Mouse (Mus musculus) limb, embryonic 10.5 days (tissue): ENCODE measurements at regions not wholly inside any gene's neighbourhood (a gene's known extent, or its start where the extent isn't known, plus 50 kb on each side); places are given as distances from the start of the nearest gene placed in this dataset.
A peak's percentile ranks its signal among the peaks of the same experiment; 100 is the strongest.

ENCODE experiments used
- DNase-seq: peaks from one replicate; pipeline ENCODE4 v3.0.0-alpha.2; 2017; ENCODE audit warnings: low spot score
- H3K27ac ChIP-seq: fragments of 300-500 bp; sonication (generic); 2 replicates; pipeline ENCODE4 v1.5.1; 2016; ENCODE audit warnings: mild to moderate bottlenecking
- H3K27me3 ChIP-seq: fragments of 300-500 bp; sonication (generic); 2 replicates; pipeline ENCODE4 v1.6.1; 2016; ENCODE audit warnings: low read depth, mild to moderate bottlenecking; ENCODE audit not compliant: poor library complexity, severe bottlenecking
- H3K36me3 ChIP-seq: fragments of 300-500 bp; sonication (generic); 2 replicates; pipeline ENCODE4 v1.6.1; 2016; ENCODE audit warnings: mild to moderate bottlenecking, moderate library complexity
- H3K4me1 ChIP-seq: fragments of 300-500 bp; sonication (generic); 2 replicates; pipeline ENCODE4 v1.6.1; 2016
- H3K4me3 ChIP-seq: fragments of 300-500 bp; sonication (generic); 2 replicates; pipeline ENCODE4 v1.5.1; 2016; ENCODE audit warnings: mild to moderate bottlenecking, moderate library complexity
- H3K9me3 ChIP-seq: fragments of 300-500 bp; sonication (generic); replicated peaks from 2 replicates; pipeline ENCODE4 v1.6.1; 2016; ENCODE audit warnings: mild to moderate bottlenecking
- WGBS: fragments of 180-500 bp; shearing (Covaris S2); methylation state at CpG from one replicate; pipeline ENCODE4 v1.1.7; 2016; 5-methylcytosine and 5-hydroxymethylcytosine counted together

DNA sequence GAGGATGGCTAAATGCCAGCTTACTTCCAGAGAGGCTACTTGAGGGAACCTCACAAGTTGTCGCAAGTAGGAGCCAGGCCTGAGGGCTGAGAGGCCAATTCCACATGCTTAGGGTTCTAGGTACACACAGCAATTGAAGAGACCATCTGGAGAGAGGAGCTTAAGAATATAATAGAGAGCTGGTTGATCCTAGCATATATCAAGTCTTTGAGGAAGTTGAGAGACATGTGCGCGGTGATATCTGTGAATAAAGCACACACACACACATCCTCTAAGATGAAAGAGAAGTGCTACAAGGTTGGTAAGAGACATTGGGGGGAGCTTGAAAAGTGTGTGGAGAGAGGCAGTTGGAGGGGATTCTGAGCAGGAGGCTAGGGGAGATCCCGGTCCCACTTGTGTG lies 189.5 kb downstream of the Zfp462 start:
- no peak overlapping the region for H3K4me3 ChIP-seq
- no peak for DNase-seq
- WGBS, result 95% methylated on average over 4 of the region's 4 CpGs
- no peak overlapping the region for H3K27ac ChIP-seq
- no peaks in the 10 kb centered on the region for H3K36me3 ChIP-seq
- no peaks in the 10 kb centered on the region for H3K27me3 ChIP-seq
- H3K9me3 ChIP-seq, result no peaks in the 10 kb centered on the region
- peaks cover 7% of the 10 kb centered on the region; the same call in 1 of the 2 replicates for H3K4me1 ChIP-seq

DNA sequence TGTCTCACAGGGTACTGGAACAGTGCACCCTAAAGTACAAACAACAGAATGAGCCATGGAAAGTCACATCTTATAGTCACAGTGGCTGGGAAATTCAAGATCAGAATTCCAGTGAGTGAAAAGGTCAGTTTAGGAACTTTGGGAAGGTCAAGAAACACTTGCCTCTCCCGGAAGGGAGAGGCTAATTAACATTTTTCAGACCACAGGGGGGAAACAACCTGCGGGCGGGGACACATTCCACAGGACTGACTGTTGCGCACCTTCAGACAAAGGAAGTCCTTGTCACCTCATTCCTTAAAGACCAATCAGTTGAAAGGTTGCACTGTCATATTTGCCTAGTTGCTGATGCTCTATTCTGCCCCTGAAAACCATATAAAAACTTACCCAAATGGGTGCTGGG lies 189.9 kb downstream of the Zfp462 start:
- Histone ChIP-seq H3K4me1 (peaks cover 7% of the 10 kb centered on the region; the same call in 1 of the 2 replicates), H3K27ac (no peak overlapping the region), H3K36me3 (no peaks in the 10 kb centered on the region), H3K4me3 (no peak overlapping the region), H3K9me3 (no peaks in the 10 kb centered on the region), H3K27me3 (no peaks in the 10 kb centered on the region)
- no peak for DNase-seq
- 65% methylated on average over 4 of the region's 4 CpGs for WGBS

- Histone ChIP-seq H3K36me3 (no peaks in the 10 kb centered on the region), H3K4me3 (no peak overlapping the region), H3K9me3 (no peaks in the 10 kb centered on the region), H3K27ac (no peak overlapping the region), H3K4me1 (peaks cover 7% of the 10 kb centered on the region; the same call in 1 of the 2 replicates), H3K27me3 (no peaks in the 10 kb centered on the region)
- WGBS, result 30% methylated on average over 9 of the region's 9 CpGs
- no peak for DNase-seq
Measured at GRCm38 (mm10) chr4:55136283-55136682, 191.4 kb downstream of the Zfp462 start.

GRCm38 (mm10) chr4:55137781-55138394 lies 193.0 kb downstream of the Zfp462 start:
- Histone ChIP-seq H3K27me3 (no peaks in the 10 kb centered on the region), H3K36me3 (no peaks in the 10 kb centered on the region), H3K9me3 (no peaks in the 10 kb centered on the region), H3K4me3 (no peak overlapping the region), H3K27ac (no peak overlapping the region), H3K4me1 (peaks cover 7% of the 10 kb centered on the region; the same call in 1 of the 2 replicates)
- DNase-seq, result no peak
- 88% methylated on average over 2 of the region's 2 CpGs for WGBS

DNA sequence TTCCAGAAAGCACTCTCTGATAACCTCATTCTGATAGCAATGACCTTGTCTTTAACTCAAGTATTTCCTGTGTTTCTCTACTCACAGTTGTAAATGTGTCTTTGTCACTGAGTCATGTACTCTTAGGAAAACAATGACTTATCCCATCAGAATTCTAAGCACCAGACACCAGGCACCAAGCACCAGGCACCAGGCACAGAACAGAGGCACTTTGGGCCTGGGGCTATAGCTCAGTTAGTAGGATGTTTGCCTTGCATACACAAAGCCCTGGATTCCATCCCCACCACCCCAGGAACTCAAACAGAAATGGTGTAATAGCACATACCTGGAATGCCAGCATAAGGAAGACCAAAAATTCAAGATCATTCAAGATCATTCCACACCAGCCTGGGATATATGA lies 196.5 kb downstream of the Zfp462 start:
- no peak overlapping the region for H3K4me3 ChIP-seq

DNA sequence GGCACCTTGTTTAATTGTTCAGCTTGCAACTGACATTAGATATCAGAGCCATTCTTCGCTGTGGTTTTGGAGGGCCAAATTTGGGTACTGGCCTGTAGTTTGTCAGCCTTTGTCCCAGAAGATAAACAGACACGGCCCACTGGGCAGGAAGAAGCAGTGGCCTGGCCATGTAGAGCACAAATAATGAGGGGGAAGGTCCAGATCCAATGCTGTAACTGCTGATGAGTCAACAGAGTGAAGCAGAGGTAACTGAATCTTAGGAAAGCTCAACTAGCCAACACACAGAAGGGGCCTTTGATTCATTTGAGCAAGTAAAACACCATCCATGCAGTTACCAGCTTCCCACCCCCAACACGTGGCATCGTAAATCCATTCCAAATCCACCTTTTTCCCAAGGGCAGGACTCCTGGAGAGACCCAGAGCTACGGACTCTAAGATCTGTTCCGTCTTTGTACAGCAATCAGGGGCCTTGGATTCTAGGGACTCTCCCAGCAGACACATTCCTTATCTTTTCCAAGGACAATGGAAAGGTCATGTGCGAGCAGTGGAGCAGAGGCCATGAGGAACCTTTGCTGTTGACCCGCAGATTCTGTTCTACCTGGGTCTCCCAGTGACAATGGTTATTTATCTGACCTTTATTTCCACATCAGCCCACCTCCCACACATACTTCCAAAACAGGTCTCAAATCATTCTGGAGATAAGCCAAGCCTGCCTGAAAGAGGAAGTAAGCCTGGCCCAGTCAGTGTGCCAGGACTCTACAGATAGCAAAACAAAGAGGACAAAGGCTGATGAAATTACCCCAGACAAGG lies 197.3 kb downstream of the Zfp462 start:
- Histone ChIP-seq H3K4me3 (no peak overlapping the region), H3K9me3 (no peaks in the 10 kb centered on the region), H3K36me3 (no peaks in the 10 kb centered on the region), H3K27ac (no peak overlapping the region), H3K27me3 (no peaks in the 10 kb centered on the region), H3K4me1 (peaks cover 10% of the 10 kb centered on the region)
- DNase-seq, result no peak
- WGBS, result 76% methylated on average over 8 of the region's 8 CpGs

More for the DNA sequence above, 196.5 kb downstream of the Zfp462 start:
- no peaks in the 10 kb centered on the region for H3K36me3 ChIP-seq
- H3K9me3 ChIP-seq, result no peaks in the 10 kb centered on the region
- H3K27me3 ChIP-seq, result no peaks in the 10 kb centered on the region
- no peak for DNase-seq
- peaks cover 6% of the 10 kb centered on the region for H3K4me1 ChIP-seq
- no peak overlapping the region for H3K27ac ChIP-seq

DNA sequence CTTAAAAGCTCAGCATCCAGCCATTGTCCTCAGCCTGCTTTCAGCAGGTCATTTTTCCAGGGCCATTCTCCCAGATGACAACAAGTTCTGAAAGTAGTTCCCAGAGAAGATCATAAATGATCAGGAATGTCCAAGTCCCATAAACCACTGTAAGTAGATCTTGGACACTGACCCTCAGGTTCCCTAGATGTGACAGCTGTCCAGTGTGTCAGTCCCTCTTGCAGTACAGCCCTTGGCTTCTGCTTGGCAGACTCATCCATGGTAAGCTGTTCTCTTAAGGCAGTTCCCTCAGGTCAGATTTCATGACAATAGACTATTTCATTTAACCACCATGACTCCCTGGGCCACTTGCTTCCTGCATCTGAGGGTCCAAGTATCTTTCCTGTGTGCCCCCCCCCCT lies 198.6 kb downstream of the Zfp462 start:
- Histone ChIP-seq H3K4me3 (no peak overlapping the region), H3K27me3 (no peaks in the 10 kb centered on the region), H3K9me3 (no peaks in the 10 kb centered on the region), H3K4me1 (peaks cover 10% of the 10 kb centered on the region), H3K36me3 (no peaks in the 10 kb centered on the region), H3K27ac (no peak overlapping the region)
- no peak for DNase-seq

- Histone ChIP-seq H3K36me3 (no peaks in the 10 kb centered on the region), H3K4me3 (no peak overlapping the region), H3K27me3 (no peaks in the 10 kb centered on the region), H3K27ac (no peak overlapping the region), H3K4me1 (peaks cover 10% of the 10 kb centered on the region), H3K9me3 (no peaks in the 10 kb centered on the region)
- WGBS, result 89% methylated on average over 1 of the region's 1 CpGs
- no peak for DNase-seq
Measured at GRCm38 (mm10) chr4:55144995-55145394, 200.1 kb downstream of the Zfp462 start.

- Histone ChIP-seq H3K27ac (no peak overlapping the region), H3K36me3 (no peaks in the 10 kb centered on the region), H3K4me3 (no peak overlapping the region), H3K27me3 (no peaks in the 10 kb centered on the region), H3K9me3 (no peaks in the 10 kb centered on the region), H3K4me1 (peaks cover 10% of the 10 kb centered on the region)
- 20% methylated on average over 8 of the region's 8 CpGs for WGBS
- DNase-seq, result peak; percentile 34
Measured at GRCm38 (mm10) chr4:55145968-55146367, 201.1 kb downstream of the Zfp462 start.

DNA sequence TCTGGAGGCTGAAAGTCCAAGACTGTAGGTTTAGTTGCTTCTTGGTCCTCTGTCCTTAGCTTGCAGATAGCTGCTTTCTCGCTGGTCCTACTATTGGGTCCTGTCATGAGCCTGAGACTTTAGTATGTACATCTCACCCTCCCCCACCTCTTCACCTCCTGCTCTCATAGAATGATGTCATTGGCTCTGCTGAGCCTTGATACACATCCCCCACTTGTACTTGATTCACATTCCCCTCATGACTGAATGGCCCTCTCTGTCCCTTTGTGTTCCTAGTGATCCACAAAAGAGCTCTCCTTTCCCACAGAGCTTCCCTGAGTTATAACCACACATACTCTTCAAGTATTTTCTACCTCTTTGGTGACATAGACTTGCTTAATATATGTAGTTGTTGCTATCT lies 201.5 kb upstream of the Rad23b start:
- WGBS, result 82% methylated on average over 1 of the region's 1 CpGs
- H3K27ac ChIP-seq, result no peak overlapping the region

DNA sequence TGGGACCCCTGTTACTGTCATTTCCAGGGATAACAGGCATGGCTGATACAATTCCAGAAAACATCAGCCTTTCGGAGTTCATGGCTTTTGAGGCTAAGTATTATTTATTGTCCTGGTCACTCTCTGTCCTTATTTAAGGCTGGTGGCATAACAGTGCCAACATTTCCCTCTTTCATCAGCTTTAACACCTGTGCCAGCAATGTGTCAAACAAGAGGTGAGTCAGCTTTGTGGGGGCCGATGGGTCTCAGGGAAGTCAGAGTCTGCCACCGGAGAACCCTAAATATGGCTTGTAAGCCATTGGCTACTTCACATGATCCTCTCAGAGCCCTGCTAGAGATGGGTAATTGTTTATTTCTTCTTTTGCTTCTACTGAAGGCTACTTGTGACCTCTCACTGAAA lies 195.3 kb upstream of the Rad23b start:
- Histone ChIP-seq H3K27ac (no peak overlapping the region), H3K4me3 (no peak overlapping the region), H3K36me3 (no peaks in the 10 kb centered on the region), H3K4me1 (no peaks in the 10 kb centered on the region), H3K9me3 (no peaks in the 10 kb centered on the region), H3K27me3 (no peaks in the 10 kb centered on the region)
- 92% methylated on average over 3 of the region's 3 CpGs for WGBS
- no peak for DNase-seq

More for the DNA sequence above, 201.5 kb upstream of the Rad23b start:
- Histone ChIP-seq H3K9me3 (no peaks in the 10 kb centered on the region), H3K27me3 (no peaks in the 10 kb centered on the region), H3K36me3 (no peaks in the 10 kb centered on the region), H3K4me1 (peaks cover 10% of the 10 kb centered on the region), H3K4me3 (no peak overlapping the region)
- DNase-seq, result no peak

GRCm38 (mm10) chr4:55158166-55158739 lies 191.6 kb upstream of the Rad23b start:
- Histone ChIP-seq H3K27me3 (no peaks in the 10 kb centered on the region), H3K4me1 (no peaks in the 10 kb centered on the region), H3K27ac (no peak overlapping the region), H3K36me3 (no peaks in the 10 kb centered on the region), H3K4me3 (no peak overlapping the region), H3K9me3 (no peaks in the 10 kb centered on the region)
- WGBS, result 91% methylated on average over 6 of the region's 6 CpGs
- no peak for DNase-seq

- Histone ChIP-seq H3K4me1 (peaks cover 5% of the 10 kb centered on the region; the same call in 1 of the 2 replicates), H3K27ac (no peak overlapping the region), H3K36me3 (no peaks in the 10 kb centered on the region), H3K27me3 (no peaks in the 10 kb centered on the region), H3K4me3 (no peak overlapping the region), H3K9me3 (no peaks in the 10 kb centered on the region)
- 89% methylated on average over 6 of the region's 6 CpGs for WGBS
- DNase-seq, result no peak
Measured at GRCm38 (mm10) chr4:55166266-55166665, 183.6 kb upstream of the Rad23b start.
